Mouse (Mus musculus) liver, adult 2 months (tissue): Measurements from ENCODE around the gene Fnbp1.

Experiments used
- CTCF ChIP-seq: fragments of 200-500 bp; IDR thresholded peaks from 2 replicates; pipeline ENCODE4 v1.5.1; 2011; ENCODE audit warnings: low read depth, low read length, control low read depth
- POLR2A ChIP-seq: fragments of 200-500 bp; IDR thresholded peaks from 2 replicates; pipeline ENCODE4 v1.6.1; 2011; ENCODE audit warnings: low read length, control low read depth; ENCODE audit not compliant: insufficient read depth; ENCODE audit errors: extremely low read depth

DNA sequence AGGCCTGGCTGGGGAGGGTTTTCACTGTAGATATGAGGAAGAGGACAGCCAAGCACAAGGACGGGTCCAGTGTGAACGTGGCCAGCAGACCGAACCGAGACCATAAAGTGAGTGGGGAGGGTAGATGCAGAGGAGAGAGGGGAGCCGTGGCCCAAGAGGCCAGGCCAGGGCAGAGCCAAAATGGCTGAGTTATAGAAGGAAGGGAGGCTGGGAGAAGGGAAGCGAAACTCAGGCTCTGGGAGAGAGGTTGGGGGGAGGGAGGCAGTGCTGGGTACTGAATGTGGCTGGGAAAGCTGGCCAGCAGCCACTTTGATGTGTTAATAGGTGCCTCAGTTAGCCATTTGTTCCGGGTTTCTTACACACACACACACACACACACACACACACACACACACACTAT is 14.6 kb downstream of the Fnbp1 start:
- no peak for TF ChIP-seq CTCF
- TF ChIP-seq POLR2A = no peak
